Mouse (Mus musculus): ENCODE data around the gene Tbx5. TPM values are rescaled to one million over a fixed set of nuclear protein-coding genes. Genes with fewer than 3 reads are reported as not detected.

Tbx5 gene
- total and polyA plus RNA-seq, 3 experiments, result not detected

- H3K4me1 ChIP-seq (ENCODE audit: control insufficient read depth in 1 of 2, insufficient read depth in 2 of 2, low read length in 2 of 2), result no peaks in the 10 kb centered on the region
- no peaks in the 10 kb centered on the region for H3K9me3 ChIP-seq (replicated peaks; ENCODE audit: insufficient read depth, low read length)
- H3K4me3 ChIP-seq (ENCODE audit: control insufficient read depth in 1 of 2, insufficient read depth in 1 of 2, low read depth in 2 of 2, low read length in 2 of 2), result no peak overlapping the region
- no peak for DNase-seq (ENCODE audit: low read depth, low spot score)
- H3K9ac ChIP-seq (ENCODE audit: control insufficient read depth, low read depth, low read length, poor library complexity, severe bottlenecking), result no peak overlapping the region
- H3K79me2 ChIP-seq (ENCODE audit: control insufficient read depth, insufficient read depth, low read length, poor library complexity), result no peaks in the 10 kb centered on the region
- no peaks in the 10 kb centered on the region for H3K27me3 ChIP-seq (ENCODE audit: control insufficient read depth in 1 of 2, insufficient read depth in 2 of 2, low read length in 2 of 2)
- no peak overlapping the region for H3K27ac ChIP-seq (ENCODE audit: control insufficient read depth, low read depth, low read length)
- no peak for TF ChIP-seq ZC3H11A (IDR thresholded peaks at IDR 0.05; ENCODE audit: low read depth, low read length)
- no peak for TF ChIP-seq NRF1 (IDR thresholded peaks at IDR 0.05; ENCODE audit: insufficient read depth, low read depth, low read length, poor library complexity, severe bottlenecking)
- TF ChIP-seq RAD21 (IDR thresholded peaks at IDR 0.05; ENCODE audit: low read depth, low read length), result no peak
- TF ChIP-seq MYB (IDR thresholded peaks at IDR 0.05; ENCODE audit: low read depth, low read length), result no peak
- no peak for TF ChIP-seq MEF2A (IDR thresholded peaks at IDR 0.05; ENCODE audit: extremely low read depth, insufficient replicate concordance, low read depth, low read length, poor library complexity, severe bottlenecking)
- no peak for TF ChIP-seq NELFE (IDR thresholded peaks at IDR 0.05; ENCODE audit: low read depth, low read length)
- TF ChIP-seq CHD2 (IDR thresholded peaks at IDR 0.05; ENCODE audit: low read length), result no peak
- H3K36me3 ChIP-seq (ENCODE audit: control insufficient read depth in 1 of 2, insufficient read depth in 2 of 2, low read length in 2 of 2), result no peaks in the 10 kb centered on the region
Measured at GRCm38 (mm10) chr5:119806467-119806866, 26.0 kb upstream of the Tbx5 start.

- DNase-seq (ENCODE audit: low read depth, low spot score), result no peak
- Histone ChIP-seq H3K79me2 (ENCODE audit: control insufficient read depth, insufficient read depth, low read length, poor library complexity) (no peaks in the 10 kb centered on the region), H3K27me3 (ENCODE audit: control insufficient read depth in 1 of 2, insufficient read depth in 2 of 2, low read length in 2 of 2) (no peaks in the 10 kb centered on the region), H3K4me1 (ENCODE audit: control insufficient read depth in 1 of 2, insufficient read depth in 2 of 2, low read length in 2 of 2) (no peaks in the 10 kb centered on the region), H3K9me3 (replicated peaks; ENCODE audit: insufficient read depth, low read length) (no peaks in the 10 kb centered on the region), H3K9ac (ENCODE audit: control insufficient read depth, low read depth, low read length, poor library complexity, severe bottlenecking) (no peak overlapping the region), H3K4me3 (ENCODE audit: control insufficient read depth in 1 of 2, insufficient read depth in 1 of 2, low read depth in 2 of 2, low read length in 2 of 2) (no peak overlapping the region), H3K36me3 (ENCODE audit: control insufficient read depth in 1 of 2, insufficient read depth in 2 of 2, low read length in 2 of 2) (no peaks in the 10 kb centered on the region), H3K27ac (ENCODE audit: control insufficient read depth, low read depth, low read length) (no peak overlapping the region)
- TF ChIP-seq ZMIZ1 (IDR thresholded peaks at IDR 0.05; ENCODE audit: low read depth, low read length) (no peak), USF1 (IDR thresholded peaks at IDR 0.05; ENCODE audit: low read depth, low read length) (no peak)
Measured at GRCm38 (mm10) chr5:119807481-119808183, 24.8 kb upstream of the Tbx5 start.

- Histone ChIP-seq H3K4me1 (ENCODE audit: control insufficient read depth in 1 of 2, insufficient read depth in 2 of 2, low read length in 2 of 2) (no peaks in the 10 kb centered on the region), H3K4me3 (ENCODE audit: control insufficient read depth in 1 of 2, insufficient read depth in 1 of 2, low read depth in 2 of 2, low read length in 2 of 2) (no peak overlapping the region), H3K79me2 (ENCODE audit: control insufficient read depth, insufficient read depth, low read length, poor library complexity) (no peaks in the 10 kb centered on the region), H3K9ac (ENCODE audit: control insufficient read depth, low read depth, low read length, poor library complexity, severe bottlenecking) (no peak overlapping the region), H3K27me3 (ENCODE audit: control insufficient read depth in 1 of 2, insufficient read depth in 2 of 2, low read length in 2 of 2) (no peaks in the 10 kb centered on the region), H3K9me3 (replicated peaks; ENCODE audit: insufficient read depth, low read length) (no peaks in the 10 kb centered on the region), H3K36me3 (ENCODE audit: control insufficient read depth in 1 of 2, insufficient read depth in 2 of 2, low read length in 2 of 2) (no peaks in the 10 kb centered on the region), H3K27ac (ENCODE audit: control insufficient read depth, low read depth, low read length) (no peak overlapping the region)
- TF ChIP-seq USF2 (IDR thresholded peaks at IDR 0.05; ENCODE audit: borderline replicate concordance in 1 of 2, insufficient read depth in 1 of 2, low read depth in 1 of 2, low read length in 2 of 2) (no peak), MAZ (IDR thresholded peaks at IDR 0.05; ENCODE audit: low read depth, low read length) (no peak), MXI1 (IDR thresholded peaks at IDR 0.05; ENCODE audit: low read depth, low read length) (no peak), RCOR1 (IDR thresholded peaks at IDR 0.05; ENCODE audit: low read depth, low read length) (no peak), EP300 (IDR thresholded peaks at IDR 0.05; ENCODE audit: low read depth in 1 of 2, low read length in 2 of 2) (no peak), HCFC1 (IDR thresholded peaks at IDR 0.05; ENCODE audit: low read depth, low read length) (no peak), NELFE (IDR thresholded peaks at IDR 0.05; ENCODE audit: low read depth, low read length) (no peak), USF1 (IDR thresholded peaks at IDR 0.05; ENCODE audit: low read depth, low read length) (no peak), MEF2A (IDR thresholded peaks at IDR 0.05; ENCODE audit: extremely low read depth, insufficient replicate concordance, low read depth, low read length, poor library complexity, severe bottlenecking) (no peak), SIN3A (IDR thresholded peaks at IDR 0.05; ENCODE audit: low read length) (no peak), POLR2AphosphoS5 (IDR thresholded peaks at IDR 0.05; ENCODE audit: borderline replicate concordance, low read depth, low read length) (no peak), RAD21 (IDR thresholded peaks at IDR 0.05; ENCODE audit: low read depth, low read length) (no peak), E2F4 (IDR thresholded peaks at IDR 0.05; ENCODE audit: borderline replicate concordance, low read depth, low read length) (no peak)
- no peak for DNase-seq (ENCODE audit: low read depth, low spot score)
Measured at GRCm38 (mm10) chr5:119808713-119809112, 23.8 kb upstream of the Tbx5 start.
